Mouse (Mus musculus): ENCODE measurements around the gene Abcc3. TPM values are rescaled to one million over a fixed set of nuclear protein-coding genes. Genes with fewer than 3 reads are reported as not detected.

Gene Abcc3
- polyA plus RNA-seq, 1 experiment from 2014 or later: 0.49 TPM

DNA sequence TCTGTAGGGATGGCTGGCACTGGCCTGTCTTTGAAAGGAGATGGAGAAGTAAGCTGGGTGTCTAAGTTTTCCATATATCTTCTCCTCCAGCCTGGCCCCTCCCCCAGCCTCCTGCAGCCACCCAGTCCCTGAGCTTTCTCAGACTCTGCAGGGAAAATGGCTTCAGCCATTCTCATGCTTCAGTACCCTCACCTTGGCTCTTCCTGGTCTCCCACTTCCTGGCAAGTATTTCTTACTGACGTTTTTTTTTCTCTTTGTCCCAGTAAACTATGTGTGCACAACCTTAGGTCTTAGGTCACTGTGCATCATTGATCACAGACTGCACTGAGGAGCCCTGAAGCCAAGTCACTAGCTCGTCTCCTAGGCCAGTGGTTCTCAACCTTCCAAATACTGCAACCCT, 13.7 kb downstream of the Abcc3 start:
- Histone ChIP-seq H3K4me2 (ENCODE audit: low read depth, low read length, severe bottlenecking) (no peak overlapping the region), H3K4me3 (ENCODE audit: low read depth, low read length) (no peak overlapping the region), H3K4me1 (replicated peaks; ENCODE audit: control insufficient read depth, insufficient read depth, low read length) (no peaks in the 10 kb centered on the region), H3K9me3 (ENCODE audit: control insufficient read depth, low read length) (no peaks in the 10 kb centered on the region), H3K36me3 (ENCODE audit: control insufficient read depth, insufficient read depth, low read length) (no peaks in the 10 kb centered on the region), H3K9ac (ENCODE audit: low read length) (no peak overlapping the region), H3K27me3 (ENCODE audit: control insufficient read depth, insufficient read depth, low read length) (no peaks in the 10 kb centered on the region), H3K27ac (ENCODE audit: low read depth, low read length) (no peak overlapping the region)
- ATAC-seq (replicated peaks; ENCODE audit: low FRiP score) (no peak), DNase-seq (ENCODE audit: low spot score) (no peak)
- WGBS: 27% methylated on average over 2 of the region's 2 CpGs

- no peak overlapping the region for H3K4me3 ChIP-seq (ENCODE audit: low read depth, low read length)
- no peak for DNase-seq (ENCODE audit: low spot score)
- no peak for ATAC-seq (replicated peaks; ENCODE audit: low FRiP score)
- no peaks in the 10 kb centered on the region for H3K27me3 ChIP-seq (ENCODE audit: control insufficient read depth, insufficient read depth, low read length)
- no peak overlapping the region for H3K4me2 ChIP-seq (ENCODE audit: low read depth, low read length, severe bottlenecking)
- 88% methylated on average over 13 of the region's 13 CpGs for WGBS
- H3K9me3 ChIP-seq (ENCODE audit: control insufficient read depth, low read length): no peaks in the 10 kb centered on the region
- H3K4me1 ChIP-seq (replicated peaks; ENCODE audit: control insufficient read depth, insufficient read depth, low read length): no peaks in the 10 kb centered on the region
- H3K27ac ChIP-seq (ENCODE audit: low read depth, low read length): no peak overlapping the region
- H3K9ac ChIP-seq (ENCODE audit: low read length): no peak overlapping the region
- H3K36me3 ChIP-seq (ENCODE audit: control insufficient read depth, insufficient read depth, low read length): no peaks in the 10 kb centered on the region
Measured at GRCm38 (mm10) chr11:94374276-94374948, 18.4 kb downstream of the Abcc3 start.

DNA sequence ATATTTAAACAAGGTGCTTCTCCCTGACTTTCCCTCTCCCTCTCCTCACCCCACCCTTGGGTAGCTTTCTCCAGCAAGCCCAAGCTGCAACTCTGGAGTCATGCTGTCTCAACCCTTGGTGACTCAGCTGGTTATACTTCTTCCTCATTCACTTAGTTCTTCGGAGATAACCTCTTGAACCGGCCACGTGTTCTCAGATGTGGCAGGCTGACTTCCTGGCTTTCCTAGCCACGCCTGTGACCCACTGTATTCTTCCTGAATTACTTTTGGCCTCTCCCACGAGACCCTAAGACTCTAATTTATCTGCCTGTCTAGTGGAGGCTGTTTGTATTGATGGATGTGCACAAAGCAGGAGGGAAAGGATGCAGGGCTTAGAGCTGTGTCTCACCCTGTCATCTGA, 22.0 kb downstream of the Abcc3 start:
- no peak for ATAC-seq (replicated peaks; ENCODE audit: low FRiP score)
- Histone ChIP-seq H3K27ac (ENCODE audit: low read depth, low read length) (no peak overlapping the region), H3K4me3 (ENCODE audit: low read depth, low read length) (no peak overlapping the region), H3K9me3 (ENCODE audit: control insufficient read depth, low read length) (no peaks in the 10 kb centered on the region; the same call in 1 of the 2 replicates), H3K9ac (ENCODE audit: low read length) (no peak overlapping the region), H3K36me3 (ENCODE audit: control insufficient read depth, insufficient read depth, low read length) (no peaks in the 10 kb centered on the region), H3K27me3 (ENCODE audit: control insufficient read depth, insufficient read depth, low read length) (no peaks in the 10 kb centered on the region), H3K4me2 (ENCODE audit: low read depth, low read length, severe bottlenecking) (no peak overlapping the region), H3K4me1 (replicated peaks; ENCODE audit: control insufficient read depth, insufficient read depth, low read length) (no peaks in the 10 kb centered on the region)
- DNase-seq (ENCODE audit: low spot score): no peak
- WGBS: 62% methylated on average over 5 of the region's 5 CpGs

DNA sequence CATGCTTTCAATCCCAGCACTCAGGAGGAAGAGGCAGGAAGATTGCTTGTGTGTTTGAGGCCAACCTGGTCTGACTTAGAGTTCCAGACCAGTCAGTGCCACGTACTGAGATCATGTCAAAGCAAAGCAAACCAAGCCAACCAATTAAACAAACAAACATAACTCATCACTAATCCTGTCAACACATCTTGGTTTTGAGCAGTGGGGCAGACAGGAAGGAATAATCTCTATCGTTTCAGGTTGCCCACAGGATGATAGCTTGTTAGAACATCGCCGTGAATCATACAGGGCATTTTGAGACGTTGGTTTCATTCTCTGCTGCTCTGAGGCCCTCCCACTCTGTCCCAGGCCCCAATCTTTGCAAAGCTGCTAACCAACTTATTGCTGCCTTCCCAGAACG, 22.8 kb downstream of the Abcc3 start:
- H3K27ac ChIP-seq (ENCODE audit: low read depth, low read length): no peak overlapping the region
- no peak for ATAC-seq (replicated peaks; ENCODE audit: low FRiP score)
- no peaks in the 10 kb centered on the region for H3K27me3 ChIP-seq (ENCODE audit: control insufficient read depth, insufficient read depth, low read length)
- H3K4me1 ChIP-seq (replicated peaks; ENCODE audit: control insufficient read depth, insufficient read depth, low read length): no peaks in the 10 kb centered on the region
- H3K9me3 ChIP-seq (ENCODE audit: control insufficient read depth, low read length): no peaks in the 10 kb centered on the region; the same call in 1 of the 2 replicates
- H3K36me3 ChIP-seq (ENCODE audit: control insufficient read depth, insufficient read depth, low read length): no peaks in the 10 kb centered on the region
- H3K4me2 ChIP-seq (ENCODE audit: low read depth, low read length, severe bottlenecking): no peak overlapping the region
- DNase-seq (ENCODE audit: low spot score): no peak
- WGBS: 79% methylated on average over 6 of the region's 6 CpGs
- H3K9ac ChIP-seq (ENCODE audit: low read length): no peak overlapping the region
- H3K4me3 ChIP-seq (ENCODE audit: low read depth, low read length): no peak overlapping the region

DNA sequence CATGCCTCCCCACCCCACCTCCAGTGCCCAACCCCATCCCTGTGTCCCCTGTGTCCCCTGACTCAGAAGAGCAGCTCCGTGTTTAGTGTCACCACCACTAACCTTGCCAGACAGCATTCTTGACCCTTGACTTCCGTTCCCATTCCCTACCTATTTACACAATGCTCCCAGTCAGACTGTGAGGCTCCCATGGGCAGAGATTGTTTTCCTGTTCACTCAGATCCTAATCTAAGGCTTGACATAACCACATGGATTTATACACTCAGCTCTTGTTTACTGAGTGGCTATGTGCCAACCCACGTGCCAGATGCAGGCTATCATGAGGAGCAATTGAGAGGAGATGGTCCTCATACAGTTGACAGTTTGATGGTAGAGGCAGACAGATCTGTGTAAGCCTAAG, 27.5 kb downstream of the Abcc3 start:
- WGBS: 83% methylated on average over 3 of the region's 3 CpGs
- no peaks in the 10 kb centered on the region for H3K36me3 ChIP-seq (ENCODE audit: control insufficient read depth, insufficient read depth, low read length)
- H3K27me3 ChIP-seq (ENCODE audit: control insufficient read depth, insufficient read depth, low read length): no peaks in the 10 kb centered on the region

GRCm38 (mm10) chr11:94363690-94364089, 29.1 kb downstream of the Abcc3 start:
- ATAC-seq (replicated peaks; ENCODE audit: low FRiP score) (no peak), DNase-seq (ENCODE audit: low spot score) (no peak)
- 82% methylated on average over 7 of the region's 7 CpGs for WGBS
- Histone ChIP-seq H3K27me3 (ENCODE audit: control insufficient read depth, insufficient read depth, low read length) (no peaks in the 10 kb centered on the region), H3K27ac (ENCODE audit: low read depth, low read length) (no peak overlapping the region), H3K9ac (ENCODE audit: low read length) (no peak overlapping the region), H3K4me3 (ENCODE audit: low read depth, low read length) (no peak overlapping the region), H3K9me3 (ENCODE audit: control insufficient read depth, low read length) (no peaks in the 10 kb centered on the region; the same call in 1 of the 2 replicates), H3K4me2 (ENCODE audit: low read depth, low read length, severe bottlenecking) (no peak overlapping the region), H3K4me1 (replicated peaks; ENCODE audit: control insufficient read depth, insufficient read depth, low read length) (no peaks in the 10 kb centered on the region), H3K36me3 (ENCODE audit: control insufficient read depth, insufficient read depth, low read length) (no peaks in the 10 kb centered on the region)

More for the DNA sequence above, 27.5 kb downstream of the Abcc3 start:
- DNase-seq (ENCODE audit: low spot score): no peak
- H3K9ac ChIP-seq (ENCODE audit: low read length): no peak overlapping the region
- ATAC-seq (replicated peaks; ENCODE audit: low FRiP score): no peak
- no peak overlapping the region for H3K4me3 ChIP-seq (ENCODE audit: low read depth, low read length)
- H3K4me2 ChIP-seq (ENCODE audit: low read depth, low read length, severe bottlenecking): no peak overlapping the region
- no peaks in the 10 kb centered on the region for H3K4me1 ChIP-seq (replicated peaks; ENCODE audit: control insufficient read depth, insufficient read depth, low read length)
- no peaks in the 10 kb centered on the region; the same call in 1 of the 2 replicates for H3K9me3 ChIP-seq (ENCODE audit: control insufficient read depth, low read length)
- H3K27ac ChIP-seq (ENCODE audit: low read depth, low read length): no peak overlapping the region

- DNase-seq (ENCODE audit: low spot score) (no peak), ATAC-seq (replicated peaks; ENCODE audit: low FRiP score) (no peak)
- no peak overlapping the region for H3K4me3 ChIP-seq (ENCODE audit: low read depth, low read length)
- H3K27me3 ChIP-seq (ENCODE audit: control insufficient read depth, insufficient read depth, low read length): no peaks in the 10 kb centered on the region
- H3K9ac ChIP-seq (ENCODE audit: low read length): no peak overlapping the region
- WGBS: 92% methylated on average over 5 of the region's 5 CpGs
- H3K4me2 ChIP-seq (ENCODE audit: low read depth, low read length, severe bottlenecking): no peak overlapping the region
- no peaks in the 10 kb centered on the region for H3K36me3 ChIP-seq (ENCODE audit: control insufficient read depth, insufficient read depth, low read length)
- no peaks in the 10 kb centered on the region; the same call in 1 of the 2 replicates for H3K9me3 ChIP-seq (ENCODE audit: control insufficient read depth, low read length)
- no peaks in the 10 kb centered on the region for H3K4me1 ChIP-seq (replicated peaks; ENCODE audit: control insufficient read depth, insufficient read depth, low read length)
- H3K27ac ChIP-seq (ENCODE audit: low read depth, low read length): no peak overlapping the region
Measured at GRCm38 (mm10) chr11:94362101-94362500, 30.7 kb downstream of the Abcc3 start.

DNA sequence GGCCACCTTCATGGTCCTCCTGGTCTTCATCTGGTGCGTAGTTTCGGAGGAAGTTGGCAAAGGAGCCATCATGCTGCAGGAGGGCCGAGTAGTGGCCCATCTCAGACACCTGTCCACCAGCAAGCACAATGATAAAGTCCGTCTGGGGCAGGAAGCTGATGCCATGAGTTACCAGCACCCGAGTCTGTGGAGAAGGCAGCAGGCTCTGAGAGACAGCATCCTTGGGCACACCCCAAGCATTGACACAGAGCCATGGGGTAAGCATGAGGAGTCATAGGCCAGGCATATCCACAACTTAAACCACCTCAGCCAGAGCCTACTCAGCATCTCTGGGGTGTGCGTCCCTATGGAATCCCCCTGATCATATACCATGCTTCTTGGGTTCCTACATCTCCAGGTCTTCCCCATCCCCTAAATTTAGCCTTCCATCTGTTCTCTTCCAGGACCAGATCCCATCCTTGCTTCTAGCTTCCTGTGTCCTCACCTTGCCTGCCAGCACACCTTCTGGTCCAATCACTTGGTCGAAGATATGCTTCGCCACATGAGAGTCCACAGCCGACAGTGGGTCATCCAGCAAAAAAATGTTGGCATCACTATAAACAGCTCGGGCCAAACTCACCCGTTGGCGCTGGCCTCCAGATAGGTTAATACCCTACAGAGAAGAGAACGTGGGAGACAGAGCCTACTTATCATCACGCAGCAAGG, 31.5 kb downstream of the Abcc3 start:
- Histone ChIP-seq H3K4me2 (ENCODE audit: low read depth, low read length, severe bottlenecking) (no peak overlapping the region), H3K9ac (ENCODE audit: low read length) (no peak overlapping the region), H3K4me1 (replicated peaks; ENCODE audit: control insufficient read depth, insufficient read depth, low read length) (no peaks in the 10 kb centered on the region), H3K4me3 (ENCODE audit: low read depth, low read length) (no peak overlapping the region), H3K36me3 (ENCODE audit: control insufficient read depth, insufficient read depth, low read length) (no peaks in the 10 kb centered on the region), H3K27ac (ENCODE audit: low read depth, low read length) (no peak overlapping the region), H3K27me3 (ENCODE audit: control insufficient read depth, insufficient read depth, low read length) (no peaks in the 10 kb centered on the region), H3K9me3 (ENCODE audit: control insufficient read depth, low read length) (no peaks in the 10 kb centered on the region; the same call in 1 of the 2 replicates)
- ATAC-seq (replicated peaks; ENCODE audit: low FRiP score): no peak
- WGBS: 91% methylated on average over 14 of the region's 14 CpGs
- DNase-seq (ENCODE audit: low spot score): no peak

DNA sequence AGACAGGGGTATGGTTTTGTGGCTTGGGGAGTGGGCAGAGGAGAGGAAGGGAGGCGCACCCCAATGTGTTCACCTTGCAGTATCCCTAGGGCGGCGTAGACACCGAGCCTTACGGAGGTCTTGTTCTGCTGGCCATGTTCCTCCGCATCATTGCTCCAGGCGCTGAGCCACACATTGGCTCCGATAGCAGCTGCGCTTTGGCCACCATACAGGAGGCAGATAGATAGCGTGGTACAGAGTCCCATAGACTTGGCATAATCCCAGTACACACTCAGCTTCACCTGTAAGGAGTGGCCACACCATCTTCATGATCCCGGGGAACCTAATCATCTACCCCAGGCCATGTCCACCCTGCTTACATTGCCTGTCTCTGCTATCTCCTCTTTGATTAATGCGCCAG, 33.6 kb downstream of the Abcc3 start:
- no peaks in the 10 kb centered on the region for H3K9me3 ChIP-seq (ENCODE audit: control insufficient read depth, low read length)
- H3K36me3 ChIP-seq (ENCODE audit: control insufficient read depth, insufficient read depth, low read length): no peaks in the 10 kb centered on the region
- no peak overlapping the region for H3K4me3 ChIP-seq (ENCODE audit: low read depth, low read length)
- no peaks in the 10 kb centered on the region for H3K4me1 ChIP-seq (replicated peaks; ENCODE audit: control insufficient read depth, insufficient read depth, low read length)
- no peaks in the 10 kb centered on the region for H3K27me3 ChIP-seq (ENCODE audit: control insufficient read depth, insufficient read depth, low read length)
- 97% methylated on average over 12 of the region's 12 CpGs for WGBS
- ATAC-seq (replicated peaks; ENCODE audit: low FRiP score): no peak
- no peak overlapping the region for H3K27ac ChIP-seq (ENCODE audit: low read depth, low read length)
- no peak overlapping the region for H3K9ac ChIP-seq (ENCODE audit: low read length)
- H3K4me2 ChIP-seq (ENCODE audit: low read depth, low read length, severe bottlenecking): no peak overlapping the region
- no peak for DNase-seq (ENCODE audit: low spot score)
